Mouse (Mus musculus) embryonic facial prominence, embryonic 10.5 days (tissue): Measurements from ENCODE around the gene Abt1. TPM values are rescaled to one million over a fixed set of nuclear protein-coding genes. Genes with fewer than 3 reads are reported as not detected.

Experiments
- DNase-seq: peaks from one replicate; pipeline ENCODE4 v3.0.0-alpha.2; 2017; ENCODE audit warnings: low spot score
- H3K27ac ChIP-seq: fragments of 300-500 bp; sonication (generic); replicated peaks from 2 replicates; pipeline ENCODE4 v1.5.1; 2016; ENCODE audit warnings: mild to moderate bottlenecking
- H3K27me3 ChIP-seq: fragments of 300-500 bp; sonication (generic); replicated peaks from 2 replicates; pipeline ENCODE4 v1.6.1; 2016; ENCODE audit warnings: low read depth, mild to moderate bottlenecking; ENCODE audit not compliant: poor library complexity, severe bottlenecking
- H3K36me3 ChIP-seq: fragments of 300-500 bp; sonication (generic); replicated peaks from 2 replicates; pipeline ENCODE4 v1.6.1; 2016; ENCODE audit warnings: mild to moderate bottlenecking, moderate library complexity
- H3K4me1 ChIP-seq: fragments of 300-500 bp; sonication (generic); 2 replicates; pipeline ENCODE4 v1.6.1; 2016
- H3K4me3 ChIP-seq: fragments of 300-500 bp; sonication (generic); 2 replicates; pipeline ENCODE4 v1.5.1; 2016; ENCODE audit warnings: mild to moderate bottlenecking, moderate library complexity
- H3K9me3 ChIP-seq: fragments of 300-500 bp; sonication (generic); 2 replicates; pipeline ENCODE4 v1.6.1; 2016; ENCODE audit warnings: mild to moderate bottlenecking
- whole genome bisulfite sequencing: fragments of 180-500 bp; shearing (Covaris S2); methylation state at CpG from one replicate; pipeline ENCODE4 v1.1.7; 2016; 5-methylcytosine and 5-hydroxymethylcytosine counted together
- polyA plus RNA-seq: library from polyadenylated mRNA; unstranded; fragments of >200 nt; fragmentation: Nextera tagmentation; extraction: Ambion mirVana; gene quantifications from 2 replicates; pipeline ENCODE4 v1.2.1, GENCODE M21; 2016

Abt1 gene
- 15.0 and 15.6 TPM in 2 replicates for polyA plus RNA-seq

GRCm38 (mm10) chr13:23423286-23424051 is at the start of gene Abt1:
Abt1 (minus strand) TSS chr13:23423866.
- Histone ChIP-seq H3K27ac (peak within 1 kb of the TSS; percentile 82), H3K4me3 (peak within 1 kb of the TSS; percentile 95), H3K9me3 (no peaks in the 10 kb centered on the region), H3K27me3 (no peaks in the 10 kb centered on the region), H3K4me1 (peaks cover 14% of the 10 kb centered on the region), H3K36me3 (peaks cover 41% of the 10 kb centered on the region)
- under 1% methylated on average over 48 of the region's 48 CpGs for WGBS
- peak; percentile 97 for DNase-seq

- Histone ChIP-seq H3K9me3 (no peaks in the 10 kb centered on the region), H3K4me1 (peaks cover 23% of the 10 kb centered on the region), H3K36me3 (no peaks in the 10 kb centered on the region), H3K27ac (no peak overlapping the region), H3K27me3 (peaks cover 16% of the 10 kb centered on the region), H3K4me3 (peak overlapping the region; percentile 69; the same call in 1 of the 2 replicates)
- under 1% methylated on average over 9 of the region's 9 CpGs for WGBS
- peak; percentile 86 for DNase-seq
These were observed 43.2 kb upstream of the Abt1 start for GRCm38 (mm10) chr13:23466911-23467310.

- Histone ChIP-seq H3K36me3 (no peaks in the 10 kb centered on the region), H3K27me3 (peaks cover 16% of the 10 kb centered on the region), H3K4me1 (peaks cover 23% of the 10 kb centered on the region), H3K9me3 (no peaks in the 10 kb centered on the region), H3K27ac (no peak overlapping the region), H3K4me3 (peak overlapping the region; percentile 69)
- WGBS, result 50% methylated on average over 1 of the region's 1 CpGs
- DNase-seq, result no peak
These were observed 42.6 kb upstream of the Abt1 start for GRCm38 (mm10) chr13:23466306-23466705.

- Histone ChIP-seq H3K4me1 (peaks cover 23% of the 10 kb centered on the region), H3K27me3 (peaks cover 20% of the 10 kb centered on the region), H3K36me3 (no peaks in the 10 kb centered on the region), H3K27ac (peak within 1 kb of the TSS; percentile 48; the same call in 1 of the 2 replicates), H3K9me3 (no peaks in the 10 kb centered on the region), H3K4me3 (peak within 1 kb of the TSS; percentile 69)
- WGBS, result under 1% methylated on average over 7 of the region's 7 CpGs
- DNase-seq, result peak; percentile 45
These were observed 42.0 kb upstream of the Abt1 start, which contains the start of gene Btn1a1 for GRCm38 (mm10) chr13:23465600-23466109. Btn1a1 (minus strand) TSS chr13:23465901.

- no peaks in the 10 kb centered on the region for H3K36me3 ChIP-seq
- peak overlapping the region; percentile 69 for H3K4me3 ChIP-seq
- peaks cover 23% of the 10 kb centered on the region for H3K4me1 ChIP-seq
- no peaks in the 10 kb centered on the region for H3K9me3 ChIP-seq
- peak overlapping the region; percentile 48; the same call in 1 of the 2 replicates for H3K27ac ChIP-seq
- peaks cover 20% of the 10 kb centered on the region for H3K27me3 ChIP-seq
- DNase-seq, result peak; percentile 38
- under 1% methylated on average over 11 of the region's 11 CpGs for WGBS
These were observed 41.2 kb upstream of the Abt1 start for GRCm38 (mm10) chr13:23464841-23465366.

- Histone ChIP-seq H3K4me3 (peak overlapping the region; percentile 69), H3K9me3 (no peaks in the 10 kb centered on the region), H3K36me3 (no peaks in the 10 kb centered on the region), H3K27me3 (peaks cover 23% of the 10 kb centered on the region), H3K4me1 (peaks cover 29% of the 10 kb centered on the region), H3K27ac (peak overlapping the region; percentile 57)
- peak; percentile 64 for DNase-seq
- WGBS, result under 1% methylated on average over 29 of the region's 29 CpGs
These were observed 40.6 kb upstream of the Abt1 start for GRCm38 (mm10) chr13:23464224-23464637.

- DNase-seq, result peak; percentile 89
- peak overlapping the region; percentile 57 for H3K27ac ChIP-seq
These were observed 39.9 kb upstream of the Abt1 start for GRCm38 (mm10) chr13:23463381-23464223.

GRCm38 (mm10) chr13:23462669-23463068 is 39.0 kb upstream of the Abt1 start:
- no peaks in the 10 kb centered on the region for H3K9me3 ChIP-seq
- H3K36me3 ChIP-seq, result no peaks in the 10 kb centered on the region
- H3K4me3 ChIP-seq, result no peak overlapping the region

More at GRCm38 (mm10) chr13:23463381-23464223, 39.9 kb upstream of the Abt1 start:
- under 1% methylated on average over 21 of the region's 21 CpGs for WGBS
- H3K36me3 ChIP-seq, result no peaks in the 10 kb centered on the region
- H3K9me3 ChIP-seq, result no peaks in the 10 kb centered on the region
- peaks cover 29% of the 10 kb centered on the region for H3K27me3 ChIP-seq
- H3K4me1 ChIP-seq, result peaks cover 29% of the 10 kb centered on the region
- H3K4me3 ChIP-seq, result peak overlapping the region; percentile 69

GRCm38 (mm10) chr13:23462063-23462462 is 38.4 kb upstream of the Abt1 start:
- Histone ChIP-seq H3K4me1 (peaks cover 29% of the 10 kb centered on the region), H3K36me3 (no peaks in the 10 kb centered on the region), H3K4me3 (no peak overlapping the region), H3K27me3 (peaks cover 40% of the 10 kb centered on the region), H3K9me3 (no peaks in the 10 kb centered on the region), H3K27ac (no peak overlapping the region)
- WGBS, result 79% methylated on average over 4 of the region's 4 CpGs
- DNase-seq, result no peak

More at GRCm38 (mm10) chr13:23462669-23463068, 39.0 kb upstream of the Abt1 start:
- peaks cover 29% of the 10 kb centered on the region for H3K4me1 ChIP-seq
- no peak for DNase-seq
- no peak overlapping the region for H3K27ac ChIP-seq
- H3K27me3 ChIP-seq, result peaks cover 38% of the 10 kb centered on the region

- Histone ChIP-seq H3K4me3 (peak overlapping the region; percentile 38), H3K27ac (no peak overlapping the region), H3K4me1 (peaks cover 8% of the 10 kb centered on the region), H3K9me3 (no peaks in the 10 kb centered on the region), H3K27me3 (peaks cover 25% of the 10 kb centered on the region), H3K36me3 (no peaks in the 10 kb centered on the region)
- WGBS, result 16% methylated on average over 15 of the region's 15 CpGs
- no peak for DNase-seq
These were observed 35.7 kb upstream of the Abt1 start for GRCm38 (mm10) chr13:23459264-23459846.

- Histone ChIP-seq H3K9me3 (no peaks in the 10 kb centered on the region), H3K27me3 (peaks cover 14% of the 10 kb centered on the region; the same call in 1 of the 2 replicates), H3K27ac (peak overlapping the region; percentile 85), H3K4me1 (peaks cover under 1% of the 10 kb centered on the region), H3K36me3 (no peaks in the 10 kb centered on the region), H3K4me3 (peak overlapping the region; percentile 77)
- 1% methylated on average over 9 of the region's 9 CpGs for WGBS
- no peak for DNase-seq
These were observed 30.3 kb upstream of the Abt1 start for GRCm38 (mm10) chr13:23453926-23454325.
